19 mouse cellular contexts compared by ENCODE assay signal in the genomic region with DNA sequence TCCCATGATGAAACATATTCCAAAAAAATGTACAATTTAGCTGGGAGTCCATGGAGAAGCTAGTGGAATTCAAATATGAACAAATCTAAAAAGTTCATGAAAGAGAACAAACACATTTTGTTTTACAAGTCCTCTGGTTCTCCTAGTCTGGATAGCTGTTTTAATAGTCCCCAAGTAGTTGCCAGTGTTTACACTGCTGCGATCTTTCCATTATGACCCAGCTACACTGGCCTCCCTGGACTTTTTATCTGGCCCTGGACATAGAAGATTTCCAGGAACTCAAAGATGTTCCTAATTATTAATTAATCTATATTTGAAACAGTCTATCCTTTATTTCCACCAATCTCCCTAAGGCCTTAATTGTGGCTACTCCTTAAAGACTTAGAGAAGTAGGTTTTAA.
DNase-seq lines count a peak whose midpoint lies in the region; ATAC-seq and TF ChIP-seq lines count a peak whose summit lies in the region.
"Had no signal": no experiment of that assay in that cellular context is flagged by ENCODE, and none has a peak within 500 bp of the region (broad histone marks: within the 10 kb centered on the region; RNA-seq: fewer than 3 reads in every experiment).

No protein-coding gene starts in this region.

- peaks cover 11% of the 10 kb centered on the region; the same call in 1 of the 2 replicates for H3K4me1 ChIP-seq in limb, embryonic 13.5 days
- no peaks in the 10 kb centered on the region for H3K4me1 ChIP-seq in limb, embryonic 10.5 days
- peaks cover 4% of the 10 kb centered on the region; the same call in 1 of the 2 replicates for H3K4me1 ChIP-seq in limb, embryonic 14.5 days (ENCODE audit: control insufficient read depth, insufficient read depth, low read length)
- no peaks in the 10 kb centered on the region for H3K4me1 ChIP-seq in hindbrain, embryonic 14.5 days (replicated peaks; ENCODE audit: control insufficient read depth, insufficient read depth, low read length)

- DNase-seq in limb, embryonic 10.5 days (ENCODE audit: low spot score): no peak
- peak; percentile 26 for DNase-seq in limb, embryonic 14.5 days (ENCODE audit: low spot score)
- DNase-seq in hindbrain, embryonic 14.5 days (ENCODE audit: low spot score): no peak
- DNase-seq: adrenal gland, adult 2 months; adrenal gland, adult 8-10 months; adrenal gland, postnatal 10 days; adrenal gland, postnatal 14 days; adrenal gland, postnatal 25 days; adrenal gland, postnatal 36 days; B cell, adult 2 months; cerebellum, adult 11 months; cerebellum, adult 11-12 months; cerebellum, adult 18-20 months had no signal

- H3K4me3 ChIP-seq in limb, embryonic 13.5 days: no peak overlapping the region
- no peak overlapping the region for H3K4me3 ChIP-seq in limb, embryonic 10.5 days
- no peak overlapping the region for H3K4me3 ChIP-seq in limb, embryonic 14.5 days (replicated peaks; ENCODE audit: low read length)
- H3K4me3 ChIP-seq in hindbrain, embryonic 14.5 days (replicated peaks; ENCODE audit: low read length): no peak overlapping the region

- no peak overlapping the region; the same call in 1 of the 2 replicates for H3K27ac ChIP-seq in limb, embryonic 13.5 days
- no peak overlapping the region for H3K27ac ChIP-seq in limb, embryonic 10.5 days
- no peak overlapping the region for H3K27ac ChIP-seq in limb, embryonic 14.5 days (replicated peaks; ENCODE audit: low read depth, low read length)
- no peak overlapping the region for H3K27ac ChIP-seq in hindbrain, embryonic 14.5 days

- ATAC-seq in limb, embryonic 13.5 days (ENCODE audit: low FRiP score, low read depth): peak; percentile 54; the same call in 1 of the 2 replicates
- peak; percentile 63 for ATAC-seq in limb, embryonic 14.5 days (ENCODE audit: low FRiP score, low read depth)
- no peak for ATAC-seq in hindbrain, embryonic 14.5 days (ENCODE audit: low FRiP score)
- ATAC-seq: activated CD4-positive, CD25-positive, alpha-beta regulatory T cell, adult 4 months; CD4-positive, CD25-positive, alpha-beta regulatory T cell, adult 4 months; Patski had no signal

- 57% methylated on average over 1 of the region's 1 CpGs for WGBS in limb, embryonic 13.5 days
- 96% methylated on average over 1 of the region's 1 CpGs for WGBS in limb, embryonic 10.5 days
- 55% methylated on average over 1 of the region's 1 CpGs for WGBS in limb, embryonic 14.5 days
- 93% methylated on average over 1 of the region's 1 CpGs for WGBS in hindbrain, embryonic 14.5 days

- H3K9ac ChIP-seq in limb, embryonic 13.5 days: no peak overlapping the region
- H3K9ac ChIP-seq in limb, embryonic 14.5 days (ENCODE audit: low read depth, low read length, severe bottlenecking): no peak overlapping the region
- H3K9ac ChIP-seq in hindbrain, embryonic 14.5 days: no peak overlapping the region

- no peak overlapping the region for H3K4me2 ChIP-seq in limb, embryonic 13.5 days (replicated peaks)
- H3K4me2 ChIP-seq in limb, embryonic 14.5 days (replicated peaks; ENCODE audit: low read depth, low read length, severe bottlenecking): no peak overlapping the region
- no peak overlapping the region for H3K4me2 ChIP-seq in hindbrain, embryonic 14.5 days (replicated peaks)

- H3K27me3 ChIP-seq in limb, embryonic 13.5 days: no peaks in the 10 kb centered on the region
- H3K27me3 ChIP-seq in limb, embryonic 10.5 days (ENCODE audit: low read depth, poor library complexity, severe bottlenecking): no peaks in the 10 kb centered on the region
- no peaks in the 10 kb centered on the region for H3K27me3 ChIP-seq in limb, embryonic 14.5 days (ENCODE audit: control insufficient read depth, insufficient read depth, low read length)
- H3K27me3 ChIP-seq in hindbrain, embryonic 14.5 days (ENCODE audit: control insufficient read depth, insufficient read depth, low read length): no peaks in the 10 kb centered on the region
- H3K27me3 ChIP-seq: CH12.LX, Patski had no signal

- TF ChIP-seq POLR2A in limb, embryonic 14.5 days (IDR thresholded peaks at IDR 0.05; ENCODE audit: borderline replicate concordance, extremely low read depth, insufficient read depth, insufficient read length): no peak

- H3K36me3 ChIP-seq in limb, embryonic 13.5 days: no peaks in the 10 kb centered on the region
- no peaks in the 10 kb centered on the region for H3K36me3 ChIP-seq in limb, embryonic 10.5 days
- no peaks in the 10 kb centered on the region for H3K36me3 ChIP-seq in limb, embryonic 14.5 days (ENCODE audit: control insufficient read depth, insufficient read depth, low read length)
- H3K36me3 ChIP-seq in hindbrain, embryonic 14.5 days (replicated peaks; ENCODE audit: control insufficient read depth, insufficient read depth): no peaks in the 10 kb centered on the region
- H3K36me3 ChIP-seq: G1E had no signal

- no peaks in the 10 kb centered on the region for H3K9me3 ChIP-seq in limb, embryonic 13.5 days
- no peaks in the 10 kb centered on the region for H3K9me3 ChIP-seq in limb, embryonic 10.5 days (replicated peaks)
- no peaks in the 10 kb centered on the region for H3K9me3 ChIP-seq in limb, embryonic 14.5 days (ENCODE audit: control insufficient read depth, low read length)
- no peaks in the 10 kb centered on the region for H3K9me3 ChIP-seq in hindbrain, embryonic 14.5 days (ENCODE audit: control insufficient read depth, low read length)
- H3K9me3 ChIP-seq: G1E had no signal
